Mouse (Mus musculus): ENCODE measurements around the gene Atp8a1. TPM values are rescaled to one million over a fixed set of nuclear protein-coding genes. Genes with fewer than 3 reads are reported as not detected.
A peak's percentile ranks its signal among the peaks of the same experiment; 100 is the strongest.

Gene Atp8a1
- polyA plus RNA-seq, 1 experiment from 2014 or later: 6.2 TPM

GRCm38 (mm10) chr5:67699418-67699817, 147.8 kb downstream of the Atp8a1 start:
- ATAC-seq (replicated peaks; ENCODE audit: insufficient number of reproducible peaks, insufficient read depth, low FRiP score, low read depth): no peak
- Histone ChIP-seq H3K4me3 (no peak overlapping the region), H3K36me3 (no peaks in the 10 kb centered on the region), H3K4me1 (replicated peaks) (peaks cover 20% of the 10 kb centered on the region), H3K27ac (no peak overlapping the region), H3K4me2 (no peak overlapping the region), H3K9me3 (replicated peaks) (no peaks in the 10 kb centered on the region), H3K27me3 (no peaks in the 10 kb centered on the region), H3K9ac (no peak overlapping the region)
- 85% methylated on average over 1 of the region's 1 CpGs for WGBS

GRCm38 (mm10) chr5:67698176-67698575, 149.1 kb downstream of the Atp8a1 start:
- Histone ChIP-seq H3K27ac (peak overlapping the region; percentile 76), H3K9me3 (replicated peaks) (no peaks in the 10 kb centered on the region), H3K27me3 (no peaks in the 10 kb centered on the region), H3K4me3 (no peak overlapping the region), H3K9ac (no peak overlapping the region), H3K4me2 (no peak overlapping the region), H3K36me3 (no peaks in the 10 kb centered on the region), H3K4me1 (replicated peaks) (peaks cover 20% of the 10 kb centered on the region)
- 59% methylated on average over 3 of the region's 3 CpGs for WGBS
- peak; percentile 57 for ATAC-seq (replicated peaks; ENCODE audit: insufficient number of reproducible peaks, insufficient read depth, low FRiP score, low read depth)

GRCm38 (mm10) chr5:67696741-67697596, 150.3 kb downstream of the Atp8a1 start:
- 24% methylated on average over 12 of the region's 12 CpGs for WGBS

GRCm38 (mm10) chr5:67695055-67695710, 152.1 kb downstream of the Atp8a1 start:
- H3K27ac ChIP-seq: 0 out of 2 replicates have a peak overlapping the region, but pooled peaks have one; percentile 24
- peak; percentile 65; the same call in 1 of the 2 replicates for ATAC-seq (replicated peaks; ENCODE audit: insufficient number of reproducible peaks, insufficient read depth, low FRiP score, low read depth)
- H3K9ac ChIP-seq: no peak overlapping the region
- H3K4me3 ChIP-seq: no peak overlapping the region
- 66% methylated on average over 14 of the region's 14 CpGs for WGBS
- no peaks in the 10 kb centered on the region for H3K36me3 ChIP-seq
- no peaks in the 10 kb centered on the region for H3K9me3 ChIP-seq (replicated peaks)
- no peaks in the 10 kb centered on the region for H3K27me3 ChIP-seq
- peaks cover 20% of the 10 kb centered on the region for H3K4me1 ChIP-seq (replicated peaks)
- no peak overlapping the region for H3K4me2 ChIP-seq

More at GRCm38 (mm10) chr5:67696741-67697596, 150.3 kb downstream of the Atp8a1 start:
- H3K9ac ChIP-seq: no peak overlapping the region
- no peaks in the 10 kb centered on the region for H3K36me3 ChIP-seq
- peaks cover 20% of the 10 kb centered on the region for H3K4me1 ChIP-seq (replicated peaks)
- no peak for ATAC-seq (replicated peaks; ENCODE audit: insufficient number of reproducible peaks, insufficient read depth, low FRiP score, low read depth)
- no peak overlapping the region for H3K4me3 ChIP-seq
- no peaks in the 10 kb centered on the region for H3K27me3 ChIP-seq
- H3K27ac ChIP-seq: peak overlapping the region; percentile 76
- H3K4me2 ChIP-seq: peak overlapping the region; percentile 31; the same call in 1 of the 2 replicates
- H3K9me3 ChIP-seq (replicated peaks): no peaks in the 10 kb centered on the region

- Histone ChIP-seq H3K4me3 (no peak overlapping the region), H3K36me3 (no peaks in the 10 kb centered on the region), H3K27me3 (no peaks in the 10 kb centered on the region), H3K9ac (no peak overlapping the region), H3K4me2 (no peak overlapping the region), H3K9me3 (replicated peaks) (no peaks in the 10 kb centered on the region), H3K4me1 (replicated peaks) (no peaks in the 10 kb centered on the region; the same call in 1 of the 2 replicates), H3K27ac (no peak overlapping the region)
- WGBS: 90% methylated on average over 9 of the region's 9 CpGs
- no peak for ATAC-seq (replicated peaks; ENCODE audit: insufficient number of reproducible peaks, insufficient read depth, low FRiP score, low read depth)
These were observed 156.9 kb downstream of the Atp8a1 start for GRCm38 (mm10) chr5:67690336-67690735.

GRCm38 (mm10) chr5:67688001-67688400, 159.2 kb downstream of the Atp8a1 start:
- no peak overlapping the region for H3K9ac ChIP-seq
- H3K4me1 ChIP-seq (replicated peaks): no peaks in the 10 kb centered on the region; the same call in none of the 2 replicates
- H3K4me2 ChIP-seq: no peak overlapping the region
- no peak overlapping the region for H3K27ac ChIP-seq
- WGBS: 84% methylated on average over 8 of the region's 8 CpGs
- no peak for ATAC-seq (replicated peaks; ENCODE audit: insufficient number of reproducible peaks, insufficient read depth, low FRiP score, low read depth)
- H3K4me3 ChIP-seq: no peak overlapping the region
- no peaks in the 10 kb centered on the region for H3K27me3 ChIP-seq
- no peaks in the 10 kb centered on the region for H3K36me3 ChIP-seq
- H3K9me3 ChIP-seq (replicated peaks): no peaks in the 10 kb centered on the region

GRCm38 (mm10) chr5:67685906-67686305, 161.3 kb downstream of the Atp8a1 start:
- H3K4me3 ChIP-seq: no peak overlapping the region
- H3K9me3 ChIP-seq (replicated peaks): no peaks in the 10 kb centered on the region
- no peak overlapping the region for H3K27ac ChIP-seq
- no peak for ATAC-seq (replicated peaks; ENCODE audit: insufficient number of reproducible peaks, insufficient read depth, low FRiP score, low read depth)
- no peak overlapping the region for H3K4me2 ChIP-seq
- 83% methylated on average over 7 of the region's 7 CpGs for WGBS
- no peaks in the 10 kb centered on the region for H3K36me3 ChIP-seq
- no peak overlapping the region for H3K9ac ChIP-seq
- no peaks in the 10 kb centered on the region for H3K27me3 ChIP-seq
- H3K4me1 ChIP-seq (replicated peaks): no peaks in the 10 kb centered on the region; the same call in none of the 2 replicates

GRCm38 (mm10) chr5:67685461-67685860, 161.8 kb downstream of the Atp8a1 start:
- Histone ChIP-seq H3K9ac (no peak overlapping the region), H3K9me3 (replicated peaks) (no peaks in the 10 kb centered on the region), H3K27me3 (no peaks in the 10 kb centered on the region), H3K27ac (no peak overlapping the region), H3K4me2 (no peak overlapping the region), H3K36me3 (no peaks in the 10 kb centered on the region), H3K4me1 (replicated peaks) (no peaks in the 10 kb centered on the region; the same call in none of the 2 replicates), H3K4me3 (no peak overlapping the region)
- 42% methylated on average over 5 of the region's 5 CpGs for WGBS
- ATAC-seq (replicated peaks; ENCODE audit: insufficient number of reproducible peaks, insufficient read depth, low FRiP score, low read depth): no peak

- WGBS: 43% methylated on average over 3 of the region's 3 CpGs
- ATAC-seq (replicated peaks; ENCODE audit: insufficient number of reproducible peaks, insufficient read depth, low FRiP score, low read depth): no peak
- H3K27me3 ChIP-seq: no peaks in the 10 kb centered on the region
These were observed 168.4 kb downstream of the Atp8a1 start for GRCm38 (mm10) chr5:67678819-67679218.

GRCm38 (mm10) chr5:67673008-67673407, 174.2 kb downstream of the Atp8a1 start:
- no peak overlapping the region for H3K4me2 ChIP-seq
- no peak overlapping the region for H3K4me3 ChIP-seq
- no peak for ATAC-seq (replicated peaks; ENCODE audit: insufficient number of reproducible peaks, insufficient read depth, low FRiP score, low read depth)
- H3K27me3 ChIP-seq: no peaks in the 10 kb centered on the region
- 0 out of 2 replicates have a peak, but pooled peaks cover 5% of the 10 kb centered on the region for H3K4me1 ChIP-seq (replicated peaks)
- no peak overlapping the region for H3K27ac ChIP-seq
- no peak overlapping the region for H3K9ac ChIP-seq
- H3K36me3 ChIP-seq: no peaks in the 10 kb centered on the region
- H3K9me3 ChIP-seq (replicated peaks): no peaks in the 10 kb centered on the region
- WGBS: 79% methylated on average over 4 of the region's 4 CpGs

More at GRCm38 (mm10) chr5:67678819-67679218, 168.4 kb downstream of the Atp8a1 start:
- Histone ChIP-seq H3K4me2 (no peak overlapping the region), H3K27ac (no peak overlapping the region), H3K9me3 (replicated peaks) (no peaks in the 10 kb centered on the region), H3K4me1 (replicated peaks) (no peaks in the 10 kb centered on the region), H3K36me3 (no peaks in the 10 kb centered on the region), H3K9ac (no peak overlapping the region), H3K4me3 (no peak overlapping the region)

- H3K27me3 ChIP-seq: no peaks in the 10 kb centered on the region
- 76% methylated on average over 6 of the region's 6 CpGs for WGBS
- no peak overlapping the region for H3K9ac ChIP-seq
- no peaks in the 10 kb centered on the region for H3K9me3 ChIP-seq (replicated peaks)
- H3K4me2 ChIP-seq: no peak overlapping the region
- ATAC-seq (replicated peaks; ENCODE audit: insufficient number of reproducible peaks, insufficient read depth, low FRiP score, low read depth): no peak
- no peak overlapping the region for H3K4me3 ChIP-seq
- 0 out of 2 replicates have a peak, but pooled peaks cover 5% of the 10 kb centered on the region for H3K4me1 ChIP-seq (replicated peaks)
- H3K27ac ChIP-seq: no peak overlapping the region
- no peaks in the 10 kb centered on the region for H3K36me3 ChIP-seq
These were observed 177.1 kb downstream of the Atp8a1 start for GRCm38 (mm10) chr5:67670158-67670557.
